Mouse (Mus musculus): Measurements from ENCODE around the gene C9orf72. TPM values are rescaled to one million over a fixed set of nuclear protein-coding genes. Genes with fewer than 3 reads are reported as not detected.
A peak's percentile ranks its signal among the peaks of the same experiment; 100 is the strongest.

C9orf72 gene
- polyA plus RNA-seq, 1 experiment from 2014 or later: 12.0 TPM

GRCm38 (mm10) chr4:35150706-35151105 lies 75.3 kb downstream of the C9orf72 start:
- no peak overlapping the region for H3K9ac ChIP-seq
- H3K9me3 ChIP-seq: no peaks in the 10 kb centered on the region
- H3K36me3 ChIP-seq: no peaks in the 10 kb centered on the region
- WGBS: 72% methylated on average over 3 of the region's 3 CpGs
- no peak for ATAC-seq (ENCODE audit: insufficient read depth, low FRiP score, low read depth)
- H3K27ac ChIP-seq: no peak overlapping the region
- H3K4me2 ChIP-seq: no peak overlapping the region
- H3K27me3 ChIP-seq (replicated peaks): no peaks in the 10 kb centered on the region
- H3K4me3 ChIP-seq (replicated peaks): no peak overlapping the region
- peaks cover 8% of the 10 kb centered on the region for H3K4me1 ChIP-seq

- Histone ChIP-seq H3K9me3 (no peaks in the 10 kb centered on the region), H3K27me3 (replicated peaks) (no peaks in the 10 kb centered on the region), H3K4me3 (replicated peaks) (no peak overlapping the region), H3K4me2 (no peak overlapping the region), H3K4me1 (no peaks in the 10 kb centered on the region; the same call in 1 of the 2 replicates), H3K9ac (no peak overlapping the region), H3K27ac (no peak overlapping the region), H3K36me3 (no peaks in the 10 kb centered on the region)
- 86% methylated on average over 4 of the region's 4 CpGs for WGBS
- no peak for ATAC-seq (ENCODE audit: insufficient read depth, low FRiP score, low read depth)
These were observed 77.6 kb downstream of the C9orf72 start for GRCm38 (mm10) chr4:35148326-35148725.

GRCm38 (mm10) chr4:35146597-35146996 lies 79.4 kb downstream of the C9orf72 start:
- Histone ChIP-seq H3K9me3 (no peaks in the 10 kb centered on the region), H3K4me3 (replicated peaks) (no peak overlapping the region), H3K27ac (no peak overlapping the region), H3K9ac (no peak overlapping the region), H3K36me3 (no peaks in the 10 kb centered on the region), H3K4me2 (no peak overlapping the region), H3K4me1 (no peaks in the 10 kb centered on the region; the same call in 1 of the 2 replicates), H3K27me3 (replicated peaks) (no peaks in the 10 kb centered on the region)
- ATAC-seq (ENCODE audit: insufficient read depth, low FRiP score, low read depth): no peak
- 76% methylated on average over 5 of the region's 5 CpGs for WGBS

GRCm38 (mm10) chr4:35145726-35146125 lies 80.2 kb downstream of the C9orf72 start:
- Histone ChIP-seq H3K27ac (no peak overlapping the region), H3K9me3 (no peaks in the 10 kb centered on the region), H3K4me3 (replicated peaks) (no peak overlapping the region), H3K9ac (no peak overlapping the region), H3K4me1 (no peaks in the 10 kb centered on the region; the same call in 1 of the 2 replicates), H3K4me2 (no peak overlapping the region), H3K36me3 (no peaks in the 10 kb centered on the region), H3K27me3 (replicated peaks) (no peaks in the 10 kb centered on the region)
- WGBS: 74% methylated on average over 10 of the region's 10 CpGs
- ATAC-seq (ENCODE audit: insufficient read depth, low FRiP score, low read depth): no peak

GRCm38 (mm10) chr4:35143472-35144102 lies 82.4 kb downstream of the C9orf72 start:
- Histone ChIP-seq H3K9ac (no peak overlapping the region), H3K36me3 (no peaks in the 10 kb centered on the region), H3K27me3 (replicated peaks) (no peaks in the 10 kb centered on the region), H3K9me3 (no peaks in the 10 kb centered on the region), H3K4me1 (peaks cover 6% of the 10 kb centered on the region; the same call in 1 of the 2 replicates), H3K4me2 (0 out of 2 replicates have a peak overlapping the region, but pooled peaks have one; percentile 10), H3K4me3 (replicated peaks) (no peak overlapping the region), H3K27ac (0 out of 2 replicates have a peak overlapping the region, but pooled peaks have one; percentile 26)
- ATAC-seq (ENCODE audit: insufficient read depth, low FRiP score, low read depth): peak; percentile 56; the same call in 1 of the 2 replicates
- WGBS: 54% methylated on average over 12 of the region's 12 CpGs

Other genes with a start within 250 kb of the C9orf72 start
- 0.39 and 0.73 TPM in 2 replicates for gene Ifnk, start 74.1 kb downstream of the C9orf72 start, polyA plus RNA-seq (2015; fragmentation: Nextera tagmentation; extraction: Ambion mirVana)
- 29.5 and 32.1 TPM in 2 replicates for gene Mob3b, start 68.7 kb downstream of the C9orf72 start, polyA plus RNA-seq (2015; fragmentation: Nextera tagmentation; extraction: Ambion mirVana)